Mouse (Mus musculus) limb, embryonic 14.5 days (tissue): ENCODE data around the gene Rpl38. TPM values are rescaled to one million over a fixed set of nuclear protein-coding genes. Genes with fewer than 3 reads are reported as not detected.

Experiments
- ATAC-seq: fragments of 200-750 bp; cut with Nextera tagmentation; 2 replicates; pipeline ENCODE4 v1.8.0; 2017; ENCODE audit warnings: low read depth, moderate number of reproducible peaks, moderate TSS enrichment; ENCODE audit not compliant: low FRiP score
- DNase-seq: peaks from one replicate; pipeline ENCODE4 v3.0.0-alpha.2; 2015; ENCODE audit warnings: low spot score
- H3K27ac ChIP-seq: fragments of 300-500 bp; sonication (generic); replicated peaks from 2 replicates; pipeline ENCODE4 v1.5.1; 2014; ENCODE audit warnings: low read depth, mild to moderate bottlenecking, low read length, moderate library complexity, mixed read lengths
- H3K27me3 ChIP-seq: fragments of 300-500 bp; sonication (generic); 2 replicates; pipeline ENCODE4 v1.6.1; 2014; ENCODE audit warnings: low read length, mixed read lengths; ENCODE audit not compliant: control insufficient read depth, insufficient read depth
- H3K36me3 ChIP-seq: fragments of 300-500 bp; sonication (generic); 2 replicates; pipeline ENCODE4 v1.6.1; 2014; ENCODE audit warnings: mild to moderate bottlenecking, low read length, moderate library complexity, mixed read lengths; ENCODE audit not compliant: control insufficient read depth, insufficient read depth
- H3K4me1 ChIP-seq: fragments of 300-500 bp; sonication (generic); 2 replicates; pipeline ENCODE4 v1.6.1; 2014; ENCODE audit warnings: antibody characterized with exemption, low read length, mixed read lengths; ENCODE audit not compliant: control insufficient read depth, insufficient read depth
- H3K4me2 ChIP-seq: fragments of 300-500 bp; sonication (generic); replicated peaks from 2 replicates; pipeline ENCODE4 v1.6.1; 2014; ENCODE audit warnings: low read depth, mild to moderate bottlenecking, low read length, moderate library complexity; ENCODE audit not compliant: severe bottlenecking
- H3K4me3 ChIP-seq: fragments of 300-500 bp; sonication (generic); replicated peaks from 2 replicates; pipeline ENCODE4 v1.5.1; 2014; ENCODE audit warnings: low read length
- H3K9ac ChIP-seq: fragments of 300-500 bp; sonication (generic); 2 replicates; pipeline ENCODE4 v1.6.1; 2014; ENCODE audit warnings: mild to moderate bottlenecking, low read depth, low read length, moderate library complexity; ENCODE audit not compliant: severe bottlenecking
- H3K9me3 ChIP-seq: fragments of 300-500 bp; sonication (generic); 2 replicates; pipeline ENCODE4 v1.6.1; 2016; ENCODE audit warnings: low read length; ENCODE audit not compliant: control insufficient read depth
- POLR2A ChIP-seq: fragments of 200-500 bp; IDR thresholded peaks from 2 replicates; pipeline ENCODE4 v1.8.0; 2012; ENCODE audit warnings: inconsistent platforms, mild to moderate bottlenecking, moderate library complexity, borderline replicate concordance; ENCODE audit not compliant: insufficient read depth, insufficient read length; ENCODE audit errors: extremely low read depth
- WGBS: fragments of 180-500 bp; shearing (Covaris S2); extraction: QIAGEN DNeasy Blood & Tissue Kit; methylation state at CpG from one replicate; pipeline ENCODE4 v1.1.7; 2014; 5-methylcytosine and 5-hydroxymethylcytosine counted together
- polyA plus RNA-seq, 2 experiments: library from polyadenylated mRNA; depleted of rRNA in 1 of 2; stranded (reverse) in 1 of 2; unstranded in 1 of 2; fragments of >200 nt; fragmentation: Nextera tagmentation in 1 of 2; extraction: Ambion mirVana in 1 of 2; gene quantifications; 2 replicates each; pipeline versions ENCODE4 v1.2.1 to v1.2.3; 2012 to 2014

The Rpl38 gene
- polyA plus RNA-seq, 2 experiments: 1,139 to 2,419 TPM

GRCm38 (mm10) chr11:114683029-114683721 lies 14.9 kb downstream of the Rpl38 start:
- DNase-seq: no peak
- Histone ChIP-seq H3K9me3 (no peaks in the 10 kb centered on the region), H3K4me3 (no peak overlapping the region), H3K4me2 (no peak overlapping the region), H3K27ac (no peak overlapping the region), H3K27me3 (no peaks in the 10 kb centered on the region), H3K4me1 (peaks cover 12% of the 10 kb centered on the region), H3K36me3 (no peaks in the 10 kb centered on the region), H3K9ac (no peak overlapping the region)
- TF ChIP-seq POLR2A: no peak
- no peak for ATAC-seq
- 91% methylated on average over 10 of the region's 10 CpGs for WGBS

DNA sequence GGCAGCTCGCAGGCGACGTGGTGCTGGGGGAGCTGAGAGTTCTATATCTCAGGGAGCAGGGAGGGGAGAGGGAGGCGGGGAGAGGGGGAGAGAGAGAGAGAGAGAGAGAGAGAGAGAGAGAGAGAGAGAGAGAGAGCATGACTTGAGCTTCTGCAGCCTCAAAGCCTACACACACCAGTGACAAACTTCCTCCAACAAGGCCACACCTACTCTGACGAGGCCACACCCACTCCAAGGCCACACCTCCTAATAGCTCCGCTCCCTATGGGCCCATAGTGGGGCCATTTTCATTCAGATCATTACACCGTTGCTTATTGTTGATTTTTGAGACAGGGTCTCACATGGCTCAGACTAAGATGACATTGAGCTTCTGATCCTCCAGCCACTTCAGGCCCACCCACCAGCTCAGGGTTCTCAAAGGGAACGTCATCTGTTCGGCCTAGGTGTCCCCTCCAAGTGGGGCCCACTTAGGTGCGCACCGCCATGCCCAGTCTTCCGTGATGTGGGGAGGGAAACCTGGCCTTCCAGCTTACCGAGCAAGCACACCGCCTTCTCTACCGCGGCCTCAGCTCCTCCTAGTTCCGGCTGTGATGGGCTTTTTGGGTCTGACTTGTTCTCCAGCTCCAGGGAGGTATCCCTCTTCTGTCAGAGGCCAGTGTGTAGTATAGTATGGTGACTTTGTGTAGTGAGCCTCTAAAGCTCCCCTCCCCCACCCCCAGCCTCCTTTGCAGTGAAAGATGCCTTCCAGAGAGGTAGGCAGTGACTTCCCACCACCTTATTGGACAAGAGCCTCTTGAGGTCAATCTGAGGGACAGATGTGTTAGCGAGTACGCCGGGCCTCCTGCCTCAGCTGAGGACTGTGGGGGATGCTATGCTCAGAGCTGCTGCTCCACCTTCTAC lies 15.6 kb downstream of the Rpl38 start:
- no peaks in the 10 kb centered on the region for H3K36me3 ChIP-seq
- DNase-seq (no peak), ATAC-seq (no peak)
- H3K9me3 ChIP-seq: no peaks in the 10 kb centered on the region
- no peak for TF ChIP-seq POLR2A
- no peak overlapping the region for H3K27ac ChIP-seq
- WGBS: 64% methylated on average over 20 of the region's 20 CpGs
- H3K9ac ChIP-seq: no peak overlapping the region
- H3K4me2 ChIP-seq: no peak overlapping the region
- H3K4me1 ChIP-seq: peaks cover 12% of the 10 kb centered on the region
- no peaks in the 10 kb centered on the region for H3K27me3 ChIP-seq
- H3K4me3 ChIP-seq: no peak overlapping the region

- H3K36me3 ChIP-seq: 0 out of 2 replicates have a peak, but pooled peaks cover under 1% of the 10 kb centered on the region
- WGBS: 51% methylated on average over 14 of the region's 14 CpGs
- no peaks in the 10 kb centered on the region for H3K9me3 ChIP-seq
- H3K4me1 ChIP-seq: peaks cover 8% of the 10 kb centered on the region
- no peaks in the 10 kb centered on the region for H3K27me3 ChIP-seq
- TF ChIP-seq POLR2A: no peak
- no peak overlapping the region for H3K9ac ChIP-seq
- no peak overlapping the region for H3K4me3 ChIP-seq
- no peak overlapping the region for H3K4me2 ChIP-seq
- DNase-seq (no peak), ATAC-seq (no peak)
- no peak overlapping the region for H3K27ac ChIP-seq
Measured at GRCm38 (mm10) chr11:114684627-114685373, 16.5 kb downstream of the Rpl38 start.

DNA sequence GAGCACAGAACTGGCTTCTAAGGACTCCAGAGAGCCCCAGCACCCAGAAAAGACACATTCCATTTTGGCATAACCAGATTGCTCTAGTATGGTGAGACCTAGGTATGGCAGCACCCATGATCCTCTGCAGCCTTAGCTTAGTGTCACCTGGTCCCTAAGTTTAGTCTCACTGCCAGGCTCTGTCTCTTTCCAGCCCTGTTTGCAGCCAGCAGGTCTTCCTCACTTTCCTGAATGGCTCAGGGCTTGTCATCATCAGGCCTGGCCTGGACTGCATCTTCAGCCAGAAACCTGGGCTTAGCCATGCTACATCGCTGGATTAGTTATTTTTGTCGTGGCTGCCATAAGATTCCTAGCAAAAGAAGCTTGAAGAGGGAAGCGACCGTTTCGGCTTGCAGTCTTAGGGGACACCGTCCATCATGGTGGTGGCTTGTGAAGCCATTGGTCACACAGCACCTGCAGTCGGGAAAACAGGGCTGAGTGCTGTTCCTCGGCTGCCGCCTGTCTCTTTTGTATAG lies 17.3 kb downstream of the Rpl38 start:
- TF ChIP-seq POLR2A: no peak
- DNase-seq (no peak), ATAC-seq (no peak)
- H3K27ac ChIP-seq: no peak overlapping the region
- H3K36me3 ChIP-seq: peaks cover 3% of the 10 kb centered on the region
- no peak overlapping the region for H3K4me2 ChIP-seq
- H3K4me3 ChIP-seq: no peak overlapping the region
- H3K9ac ChIP-seq: no peak overlapping the region
- WGBS: 77% methylated on average over 9 of the region's 9 CpGs
- H3K4me1 ChIP-seq: peaks cover 8% of the 10 kb centered on the region
- no peaks in the 10 kb centered on the region for H3K9me3 ChIP-seq
- no peaks in the 10 kb centered on the region for H3K27me3 ChIP-seq

- H3K9me3 ChIP-seq: no peaks in the 10 kb centered on the region
- H3K36me3 ChIP-seq: peaks cover 3% of the 10 kb centered on the region
- WGBS: 87% methylated on average over 16 of the region's 16 CpGs
- no peak for DNase-seq
- no peaks in the 10 kb centered on the region for H3K27me3 ChIP-seq
- no peak for TF ChIP-seq POLR2A
- no peak overlapping the region for H3K9ac ChIP-seq
- H3K4me1 ChIP-seq: peaks cover 8% of the 10 kb centered on the region
- no peak overlapping the region for H3K27ac ChIP-seq
- ATAC-seq: no peak
- H3K4me2 ChIP-seq: no peak overlapping the region
- H3K4me3 ChIP-seq: no peak overlapping the region
Measured at GRCm38 (mm10) chr11:114686221-114686959, 18.1 kb downstream of the Rpl38 start.
